Mouse (Mus musculus): Measurements from ENCODE around the gene Atp11a.

- TF ChIP-seq CTCF (IDR thresholded peaks at IDR 0.05; ENCODE audit: extremely low read depth, insufficient read depth, low read length): no peak
- no peak for TF ChIP-seq POLR2A (IDR thresholded peaks at IDR 0.05; ENCODE audit: extremely low read depth, insufficient read depth, low read length)
Observed at GRCm38 (mm10) chr8:12816412-12816811, 59.6 kb downstream of the Atp11a start.

Data from cortical plate, adult 2 months (tissue).